Mouse (Mus musculus) spleen, adult 2 months (tissue): ENCODE results near the gene Grip1. TPM values are rescaled to one million over a fixed set of nuclear protein-coding genes. Genes with fewer than 3 reads are reported as not detected.

Experiments
- DNase-seq, 2 experiments: peaks; one replicate each; pipeline versions ENCODE4 v3.0.0 to v3.0.0-alpha.2; 2012 to 2021; ENCODE audit warnings: low spot score in 2 of 2, low read depth in 1 of 2
- H3K27ac ChIP-seq: fragments of 200-500 bp; 2 replicates; pipeline ENCODE4 v1.5.1; 2012; ENCODE audit warnings: low read length, inconsistent platforms; ENCODE audit not compliant: insufficient read depth
- H3K27me3 ChIP-seq: fragments of 200-500 bp; 2 replicates; pipeline ENCODE4 v1.6.1; 2012; ENCODE audit warnings: mild to moderate bottlenecking, moderate library complexity, low read length, inconsistent platforms; ENCODE audit not compliant: control insufficient read depth, insufficient read depth
- H3K36me3 ChIP-seq: fragments of 200-500 bp; 2 replicates; pipeline ENCODE4 v1.6.1; 2012; ENCODE audit warnings: mild to moderate bottlenecking, low read length, inconsistent platforms; ENCODE audit not compliant: control insufficient read depth, insufficient read depth
- H3K4me1 ChIP-seq: fragments of 200-500 bp; 2 replicates; pipeline ENCODE4 v1.6.1; 2011; ENCODE audit warnings: inconsistent platforms; ENCODE audit not compliant: control insufficient read depth, insufficient read depth, insufficient read length
- H3K4me3 ChIP-seq: fragments of 200-500 bp; 2 replicates; pipeline ENCODE4 v1.5.1; 2011; ENCODE audit warnings: mild to moderate bottlenecking, inconsistent platforms; ENCODE audit not compliant: insufficient read depth, insufficient read length; ENCODE audit errors: extremely low read depth
- CTCF ChIP-seq: fragments of 200-500 bp; IDR thresholded peaks from 2 replicates; pipeline ENCODE4 v1.5.1; 2011; ENCODE audit warnings: mild to moderate bottlenecking, inconsistent platforms; ENCODE audit not compliant: insufficient read depth, insufficient read length, insufficient replicate concordance; ENCODE audit errors: extremely low read depth
- POLR2A ChIP-seq: fragments of 200-500 bp; IDR thresholded peaks from 2 replicates; pipeline ENCODE4 v1.6.1; 2011; ENCODE audit warnings: low read depth, low read length, inconsistent platforms
- WGBS: fragments of 180-500 bp; shearing (Covaris S2); methylation state at CpG from one replicate; pipeline ENCODE4 v1.1.7; 2018; 5-methylcytosine and 5-hydroxymethylcytosine counted together
- polyA plus RNA-seq: library from polyadenylated mRNA; depleted of rRNA; stranded (reverse); fragments of >200 nt; gene quantifications from 2 replicates; pipeline ENCODE4 v1.2.3, GENCODE M21; 2012

The Grip1 gene
- polyA plus RNA-seq, 1 experiment = not detected

DNA sequence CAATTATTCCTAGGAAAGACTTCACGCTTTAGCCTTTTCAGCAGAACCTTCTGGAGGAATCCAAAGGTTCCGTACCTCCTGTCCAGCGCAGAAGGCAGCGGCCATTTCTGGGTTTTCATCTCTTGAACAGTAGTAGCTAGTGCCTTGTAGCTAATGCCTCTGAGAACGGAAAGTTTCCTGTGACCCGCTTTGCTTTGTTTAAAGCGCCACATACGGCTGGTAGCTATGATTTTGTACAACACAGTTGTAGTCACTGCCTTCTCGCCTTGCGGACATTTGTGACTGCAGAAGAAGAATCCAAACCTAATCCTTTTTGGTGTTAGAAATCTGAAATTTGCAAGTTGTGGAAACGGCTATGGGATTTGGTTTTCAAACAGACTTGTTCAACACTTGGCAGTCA is 68.1 kb downstream of the Grip1 start:
- Histone ChIP-seq H3K4me1 (no peaks in the 10 kb centered on the region), H3K27me3 (no peaks in the 10 kb centered on the region), H3K4me3 (no peak overlapping the region), H3K36me3 (no peaks in the 10 kb centered on the region), H3K27ac (no peak overlapping the region)
- TF ChIP-seq CTCF (no peak), POLR2A (no peak)
- 90% methylated on average over 11 of the region's 11 CpGs for WGBS
- DNase-seq = no peak

DNA sequence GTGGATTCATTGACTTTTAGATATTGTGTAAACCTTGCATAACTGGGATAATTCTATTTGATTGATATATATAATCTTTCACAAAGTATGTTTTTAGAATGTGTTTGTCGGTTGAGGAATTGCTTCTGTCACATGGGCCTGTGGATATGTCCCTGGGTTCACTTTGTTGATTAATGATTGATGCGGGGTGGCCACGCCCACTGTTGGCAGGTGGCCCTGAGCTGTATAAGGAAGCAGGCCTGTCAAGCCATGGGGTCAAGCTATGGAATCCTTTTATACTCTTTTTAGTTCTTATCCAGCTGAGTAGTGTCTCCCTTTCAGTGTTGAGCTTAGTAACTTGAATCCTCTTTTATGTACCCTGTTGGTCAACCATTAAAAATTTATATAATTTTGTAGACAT is 72.1 kb downstream of the Grip1 start:
- Histone ChIP-seq H3K4me1 (no peaks in the 10 kb centered on the region), H3K36me3 (no peaks in the 10 kb centered on the region), H3K4me3 (no peak overlapping the region), H3K27me3 (no peaks in the 10 kb centered on the region), H3K27ac (no peak overlapping the region)
- 90% methylated on average over 3 of the region's 3 CpGs for WGBS
- TF ChIP-seq CTCF (no peak), POLR2A (no peak)
- DNase-seq = no peak

GRCm38 (mm10) chr10:119534852-119535251 is 81.2 kb downstream of the Grip1 start:
- H3K27me3 ChIP-seq = no peaks in the 10 kb centered on the region
- H3K4me3 ChIP-seq = no peak overlapping the region
- no peaks in the 10 kb centered on the region for H3K36me3 ChIP-seq
- no peaks in the 10 kb centered on the region for H3K4me1 ChIP-seq
- WGBS = 81% methylated on average over 4 of the region's 4 CpGs
- TF ChIP-seq POLR2A (no peak), CTCF (no peak)
- no peak overlapping the region for H3K27ac ChIP-seq
- no peak for DNase-seq

GRCm38 (mm10) chr10:119541655-119542054 is 88.0 kb downstream of the Grip1 start:
- 87% methylated on average over 4 of the region's 4 CpGs for WGBS
- no peaks in the 10 kb centered on the region for H3K36me3 ChIP-seq
- no peaks in the 10 kb centered on the region for H3K4me1 ChIP-seq
- TF ChIP-seq CTCF = no peak
- no peak for TF ChIP-seq POLR2A
- no peak for DNase-seq
- H3K4me3 ChIP-seq = no peak overlapping the region
- H3K27me3 ChIP-seq = no peaks in the 10 kb centered on the region
- H3K27ac ChIP-seq = no peak overlapping the region

- no peak for TF ChIP-seq CTCF
- TF ChIP-seq POLR2A = no peak
- DNase-seq = no peak
- WGBS = 78% methylated on average over 7 of the region's 7 CpGs
Measured at GRCm38 (mm10) chr10:119543771-119544170, 90.1 kb downstream of the Grip1 start.

DNA sequence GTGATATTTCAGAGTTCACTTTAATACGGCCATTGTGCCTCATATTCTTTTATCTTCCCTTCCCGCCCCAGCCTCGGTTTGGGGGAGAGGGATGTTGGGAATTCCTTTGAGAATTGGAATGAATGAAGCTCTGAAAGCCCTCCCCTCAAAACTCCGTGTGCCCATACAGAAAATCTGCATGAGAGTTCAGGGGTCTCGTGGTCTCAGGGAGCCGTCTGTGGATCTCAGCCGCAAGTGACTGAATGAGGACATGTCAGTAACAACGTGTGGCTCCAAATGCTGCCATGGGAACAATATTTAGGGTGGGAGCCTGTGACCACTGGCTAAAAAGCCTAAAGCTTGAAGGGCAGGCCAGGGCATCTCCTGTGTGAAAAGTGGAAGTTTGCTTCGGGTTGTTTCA is 91.1 kb downstream of the Grip1 start:
- WGBS = 80% methylated on average over 9 of the region's 9 CpGs
- no peak for DNase-seq
- H3K27ac ChIP-seq = no peak overlapping the region
- H3K27me3 ChIP-seq = no peaks in the 10 kb centered on the region
- TF ChIP-seq CTCF (no peak), POLR2A (no peak)
- no peaks in the 10 kb centered on the region for H3K36me3 ChIP-seq
- H3K4me3 ChIP-seq = no peak overlapping the region
- no peaks in the 10 kb centered on the region for H3K4me1 ChIP-seq

More at GRCm38 (mm10) chr10:119543771-119544170, 90.1 kb downstream of the Grip1 start:
- Histone ChIP-seq H3K4me1 (no peaks in the 10 kb centered on the region), H3K4me3 (no peak overlapping the region), H3K27me3 (no peaks in the 10 kb centered on the region), H3K36me3 (no peaks in the 10 kb centered on the region), H3K27ac (no peak overlapping the region)

DNA sequence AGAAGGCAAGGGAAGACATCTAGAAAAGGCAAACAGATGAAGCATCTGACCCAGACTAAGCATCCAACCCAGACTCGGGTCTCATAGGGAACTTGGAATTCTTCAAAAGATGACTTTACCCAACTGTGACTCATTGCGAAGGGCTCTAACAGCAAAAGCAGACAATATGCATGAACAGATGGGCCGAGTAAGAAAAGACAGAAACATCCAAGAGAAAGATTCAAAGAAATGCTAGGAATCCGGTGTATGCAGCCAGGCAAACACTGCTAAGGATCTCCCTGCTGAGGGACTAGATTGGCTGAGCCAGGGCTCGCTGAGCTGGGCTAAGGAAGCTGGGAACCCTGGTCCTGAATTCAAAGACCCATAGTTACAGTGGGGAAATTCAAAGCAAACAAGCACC is 94.2 kb downstream of the Grip1 start:
- Histone ChIP-seq H3K4me3 (no peak overlapping the region), H3K27ac (no peak overlapping the region), H3K27me3 (no peaks in the 10 kb centered on the region), H3K4me1 (no peaks in the 10 kb centered on the region), H3K36me3 (no peaks in the 10 kb centered on the region)
- DNase-seq = no peak
- no peak for TF ChIP-seq POLR2A
- no peak for TF ChIP-seq CTCF
- WGBS = 87% methylated on average over 5 of the region's 5 CpGs
